Mouse (Mus musculus) c-Kit-positive CD71-negative TER-119-negative erythroid progenitor cells, embryonic 14.5 days (primary cell): ENCODE measurements at regions not wholly inside any gene's neighbourhood (a gene's known extent, or its start where the extent isn't known, plus 50 kb on each side); places are given as distances from the start of the nearest gene placed in this dataset.

ENCODE experiments used
- DNase-seq: peaks from one replicate; pipeline ENCODE4 v3.0.0-alpha.2; 2013; ENCODE audit warnings: low read depth

- DNase-seq = no peak
These were observed 232.0 kb downstream of the Wdr72 start for GRCm38 (mm10) chr9:74342176-74342575.

GRCm38 (mm10) chr9:74345027-74345426, 234.9 kb downstream of the Wdr72 start:
- DNase-seq = no peak

GRCm38 (mm10) chr9:74348776-74349175, 238.6 kb downstream of the Wdr72 start:
- no peak for DNase-seq

GRCm38 (mm10) chr9:74365930-74366438, 255.8 kb downstream of the Wdr72 start:
- DNase-seq = no peak

- DNase-seq = no peak
These were observed 266.0 kb downstream of the Wdr72 start for GRCm38 (mm10) chr9:74376191-74376590.

- DNase-seq = no peak
These were observed 267.0 kb downstream of the Wdr72 start for GRCm38 (mm10) chr9:74377204-74377603.

- no peak for DNase-seq
These were observed 274.2 kb downstream of the Wdr72 start for GRCm38 (mm10) chr9:74384206-74384896.

- DNase-seq = peak; percentile 8
These were observed 315.4 kb downstream of the Wdr72 start for GRCm38 (mm10) chr9:74425594-74425993.

- no peak for DNase-seq
These were observed 339.8 kb downstream of the Wdr72 start for GRCm38 (mm10) chr9:74449981-74450380.

- DNase-seq = no peak
These were observed 350.9 kb downstream of the Wdr72 start for GRCm38 (mm10) chr9:74461084-74461483.

GRCm38 (mm10) chr9:74476830-74477229, 366.7 kb downstream of the Wdr72 start:
- DNase-seq = no peak

GRCm38 (mm10) chr9:74479273-74479672, 369.1 kb downstream of the Wdr72 start:
- no peak for DNase-seq

- no peak for DNase-seq
These were observed 347.8 kb upstream of the Onecut1 start for GRCm38 (mm10) chr9:74513887-74514286.

GRCm38 (mm10) chr9:74528550-74528949, 333.2 kb upstream of the Onecut1 start:
- no peak for DNase-seq

- DNase-seq = peak; percentile 19
These were observed 331.4 kb upstream of the Onecut1 start for GRCm38 (mm10) chr9:74530317-74530716.

- no peak for DNase-seq
These were observed 331.0 kb upstream of the Onecut1 start for GRCm38 (mm10) chr9:74530748-74531147.

- DNase-seq = no peak
These were observed 329.7 kb upstream of the Onecut1 start for GRCm38 (mm10) chr9:74531986-74532385.

- peak; percentile 4 for DNase-seq
These were observed 326.7 kb upstream of the Onecut1 start for GRCm38 (mm10) chr9:74534976-74535375.

- no peak for DNase-seq
These were observed 305.6 kb upstream of the Onecut1 start for GRCm38 (mm10) chr9:74556116-74556515.

- DNase-seq = no peak
These were observed 269.0 kb upstream of the Onecut1 start for GRCm38 (mm10) chr9:74592757-74593156.

- no peak for DNase-seq
These were observed 267.8 kb upstream of the Onecut1 start for GRCm38 (mm10) chr9:74593970-74594369.

GRCm38 (mm10) chr9:74604415-74604814, 257.3 kb upstream of the Onecut1 start:
- DNase-seq = no peak

GRCm38 (mm10) chr9:74621957-74622356, 239.8 kb upstream of the Onecut1 start:
- no peak for DNase-seq

GRCm38 (mm10) chr9:74645394-74645793, 216.3 kb upstream of the Onecut1 start:
- DNase-seq = no peak
